Mouse (Mus musculus) small intestine, adult 2 months (tissue): ENCODE data around the gene Fbxl13. TPM values are rescaled to one million over a fixed set of nuclear protein-coding genes. Genes with fewer than 3 reads are reported as not detected.
"Not testable (repeated sequence)": the region's sequence is repeated elsewhere in the genome, so short reads cannot be mapped to it uniquely, and the experiment has no call there.

Experiments used
- H3K27ac ChIP-seq: fragments of 200-500 bp; 2 replicates; pipeline ENCODE4 v1.5.1; 2012; ENCODE audit warnings: low read depth, low read length, control low read depth, inconsistent platforms; ENCODE audit not compliant: insufficient read depth
- H3K27me3 ChIP-seq: fragments of 200-500 bp; 2 replicates; pipeline ENCODE4 v1.6.1; 2012; ENCODE audit warnings: mild to moderate bottlenecking, moderate library complexity, low read length, inconsistent platforms; ENCODE audit not compliant: control insufficient read depth, insufficient read depth
- H3K36me3 ChIP-seq: fragments of 200-500 bp; 2 replicates; pipeline ENCODE4 v1.6.1; 2012; ENCODE audit warnings: mild to moderate bottlenecking, low read length, control low read depth, inconsistent platforms; ENCODE audit not compliant: control insufficient read depth, insufficient read depth
- H3K4me1 ChIP-seq: fragments of 200-500 bp; 2 replicates; pipeline ENCODE4 v1.6.1; 2012; ENCODE audit warnings: low read length, inconsistent platforms, mixed read lengths; ENCODE audit not compliant: control insufficient read depth, insufficient read depth, insufficient read length
- H3K4me3 ChIP-seq: fragments of 200-500 bp; 2 replicates; pipeline ENCODE4 v1.5.1; 2012; ENCODE audit warnings: low read depth, mild to moderate bottlenecking, control low read depth, inconsistent platforms, low read length, moderate library complexity
- CTCF ChIP-seq: fragments of 200-500 bp; IDR thresholded peaks from 2 replicates; pipeline ENCODE4 v1.5.1; 2012; ENCODE audit warnings: low read depth, mild to moderate bottlenecking, control low read depth, inconsistent platforms, low read length, moderate library complexity, mixed read lengths; ENCODE audit not compliant: insufficient replicate concordance, insufficient read length; ENCODE audit errors: extremely low read depth
- POLR2A ChIP-seq: fragments of 200-500 bp; IDR thresholded peaks from 2 replicates; pipeline ENCODE4 v1.6.1; 2012; ENCODE audit warnings: low read depth, mild to moderate bottlenecking, control low read depth, inconsistent platforms, low read length, moderate library complexity
- WGBS: fragments of 180-500 bp; shearing (Covaris S2); methylation state at CpG from one replicate; pipeline ENCODE4 v1.1.7; 2018; 5-methylcytosine and 5-hydroxymethylcytosine counted together
- polyA plus RNA-seq: library from polyadenylated mRNA; depleted of rRNA; stranded (reverse); fragments of >200 nt; gene quantifications from 2 replicates; pipeline ENCODE4 v1.2.3, GENCODE M21; 2012

Fbxl13 gene
- polyA plus RNA-seq, 1 experiment, result not detected

DNA sequence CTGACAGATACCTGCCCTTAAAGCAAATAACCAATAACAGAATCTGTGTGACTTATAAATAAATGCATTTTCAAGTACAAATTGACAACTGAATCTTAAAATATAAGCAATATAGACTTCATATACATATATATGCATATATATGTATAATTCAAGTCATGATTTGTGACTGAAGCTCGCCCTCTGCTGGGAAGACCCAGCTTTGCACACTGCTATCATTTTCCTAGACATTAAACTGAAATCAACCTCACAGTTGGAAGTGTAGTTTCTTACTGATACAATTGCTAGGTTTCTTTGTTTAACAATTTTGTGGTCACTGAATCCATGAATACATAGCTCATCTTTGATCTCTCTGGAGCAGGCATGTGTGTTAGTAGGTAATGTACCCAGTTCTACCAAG lies 4.5 kb downstream of the Fbxl13 start:
- Histone ChIP-seq H3K27ac (no peak overlapping the region), H3K27me3 (no peaks in the 10 kb centered on the region), H3K36me3 (no peaks in the 10 kb centered on the region), H3K4me1 (peaks cover 2% of the 10 kb centered on the region; the same call in 1 of the 2 replicates), H3K4me3 (no peak overlapping the region)
- 2% methylated on average over 1 of the region's 1 CpGs for WGBS
- TF ChIP-seq CTCF (no peak), POLR2A (no peak)

DNA sequence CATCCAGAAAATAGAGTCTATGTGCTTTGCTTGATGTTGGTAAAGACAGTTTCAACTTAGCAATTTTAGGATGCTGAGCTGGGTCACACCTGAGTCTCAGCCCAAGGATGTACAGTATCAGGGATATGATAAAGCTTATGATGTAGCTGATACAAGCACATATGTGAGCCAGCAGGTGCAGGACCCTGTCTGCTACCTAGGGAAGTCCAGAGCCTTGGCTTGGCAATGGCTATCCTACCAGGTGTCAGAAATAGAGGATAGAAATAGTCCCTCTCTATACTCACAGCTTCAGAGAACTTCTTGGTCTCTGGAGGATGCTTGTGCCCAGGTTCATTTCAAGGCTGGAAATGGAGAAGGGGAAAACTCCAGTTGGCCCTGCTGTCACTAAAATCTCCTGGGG lies 19.5 kb downstream of the Fbxl13 start:
- H3K27ac ChIP-seq, result no peak overlapping the region
- no peaks in the 10 kb centered on the region for H3K36me3 ChIP-seq
- no peaks in the 10 kb centered on the region for H3K4me1 ChIP-seq
- no peak for TF ChIP-seq POLR2A
- TF ChIP-seq CTCF, result no peak
- no peaks in the 10 kb centered on the region for H3K27me3 ChIP-seq
- no peak overlapping the region for H3K4me3 ChIP-seq

DNA sequence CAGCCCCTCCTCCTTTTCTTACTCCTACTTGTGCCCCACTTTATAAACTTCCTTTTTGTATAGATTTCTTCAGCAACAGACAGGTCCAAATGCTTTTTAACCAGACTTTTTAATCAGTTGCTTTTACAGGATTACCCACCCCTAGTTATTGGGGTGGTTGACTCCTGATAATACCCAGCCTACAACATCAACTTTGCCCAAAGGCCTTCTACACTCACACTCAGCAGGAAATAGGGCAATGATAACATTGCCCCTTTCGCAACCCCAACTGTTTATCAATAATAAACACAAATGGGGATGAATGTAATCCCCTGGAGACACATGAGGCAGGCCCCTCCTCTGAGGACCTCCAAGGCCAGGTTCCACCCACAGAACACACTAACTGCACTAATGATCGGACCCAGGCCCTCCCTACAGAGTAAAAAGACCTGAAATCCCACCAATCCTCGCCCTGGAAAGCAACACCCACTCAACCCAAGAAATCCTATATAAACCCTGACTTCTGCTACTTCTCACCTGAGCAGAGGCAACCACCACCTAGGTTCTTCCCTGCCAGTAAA lies 28.9 kb downstream of the Fbxl13 start:
- no peaks in the 10 kb centered on the region for H3K27me3 ChIP-seq
- no peaks in the 10 kb centered on the region for H3K4me1 ChIP-seq
- TF ChIP-seq CTCF (no peak), POLR2A (no peak)
- H3K27ac ChIP-seq, result no peak overlapping the region
- H3K4me3 ChIP-seq, result no peak overlapping the region
- no peaks in the 10 kb centered on the region for H3K36me3 ChIP-seq
- WGBS, result 78% methylated on average over 3 of the region's 3 CpGs

DNA sequence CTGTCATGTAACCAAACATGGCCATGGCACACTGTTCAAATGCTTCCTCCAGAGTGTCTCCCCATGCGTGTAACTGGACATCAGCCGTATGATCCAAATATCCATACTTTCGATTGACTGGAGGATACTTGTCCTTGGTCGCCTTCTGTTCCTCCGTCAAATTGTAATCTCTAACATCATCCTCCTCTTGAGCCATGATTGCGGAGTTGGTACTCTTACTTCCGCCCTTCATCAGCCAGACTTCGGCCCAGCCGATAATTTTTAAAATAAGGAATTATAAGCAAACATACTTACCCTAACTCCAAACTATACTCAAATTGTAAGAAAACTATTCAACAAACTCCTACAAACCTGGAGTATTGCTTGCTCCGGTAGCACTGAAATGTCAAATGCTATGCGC lies 31.1 kb downstream of the Fbxl13 start:
- not testable (repeated sequence) for H3K4me3 ChIP-seq, H3K27me3 ChIP-seq, H3K36me3 ChIP-seq, H3K4me1 ChIP-seq, H3K27ac ChIP-seq
- WGBS, result 96% methylated on average over 11 of the region's 11 CpGs

DNA sequence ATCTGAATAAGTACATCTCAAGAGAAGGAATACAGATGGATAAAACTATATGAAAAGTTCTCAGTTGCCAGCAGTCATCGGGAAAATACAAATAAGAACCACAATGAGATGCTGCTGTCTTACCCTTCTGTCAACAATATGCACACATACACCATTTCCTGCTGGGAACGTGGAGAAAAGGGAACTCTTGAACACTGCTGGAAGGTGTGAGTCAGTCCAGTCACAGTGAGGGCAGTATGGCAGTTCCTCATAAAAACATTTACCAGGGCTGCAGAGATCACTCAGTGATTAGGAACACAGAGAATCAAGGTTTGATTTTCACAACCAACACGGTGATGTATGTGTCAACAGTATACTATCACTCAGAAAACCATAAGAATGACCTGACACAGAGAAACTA lies 34.4 kb downstream of the Fbxl13 start:
- Histone ChIP-seq H3K4me1 (no peaks in the 10 kb centered on the region), H3K27me3 (no peaks in the 10 kb centered on the region), H3K27ac (no peak overlapping the region), H3K36me3 (no peaks in the 10 kb centered on the region), H3K4me3 (no peak overlapping the region)
- TF ChIP-seq CTCF (no peak), POLR2A (no peak)
- 41% methylated on average over 3 of the region's 3 CpGs for WGBS

DNA sequence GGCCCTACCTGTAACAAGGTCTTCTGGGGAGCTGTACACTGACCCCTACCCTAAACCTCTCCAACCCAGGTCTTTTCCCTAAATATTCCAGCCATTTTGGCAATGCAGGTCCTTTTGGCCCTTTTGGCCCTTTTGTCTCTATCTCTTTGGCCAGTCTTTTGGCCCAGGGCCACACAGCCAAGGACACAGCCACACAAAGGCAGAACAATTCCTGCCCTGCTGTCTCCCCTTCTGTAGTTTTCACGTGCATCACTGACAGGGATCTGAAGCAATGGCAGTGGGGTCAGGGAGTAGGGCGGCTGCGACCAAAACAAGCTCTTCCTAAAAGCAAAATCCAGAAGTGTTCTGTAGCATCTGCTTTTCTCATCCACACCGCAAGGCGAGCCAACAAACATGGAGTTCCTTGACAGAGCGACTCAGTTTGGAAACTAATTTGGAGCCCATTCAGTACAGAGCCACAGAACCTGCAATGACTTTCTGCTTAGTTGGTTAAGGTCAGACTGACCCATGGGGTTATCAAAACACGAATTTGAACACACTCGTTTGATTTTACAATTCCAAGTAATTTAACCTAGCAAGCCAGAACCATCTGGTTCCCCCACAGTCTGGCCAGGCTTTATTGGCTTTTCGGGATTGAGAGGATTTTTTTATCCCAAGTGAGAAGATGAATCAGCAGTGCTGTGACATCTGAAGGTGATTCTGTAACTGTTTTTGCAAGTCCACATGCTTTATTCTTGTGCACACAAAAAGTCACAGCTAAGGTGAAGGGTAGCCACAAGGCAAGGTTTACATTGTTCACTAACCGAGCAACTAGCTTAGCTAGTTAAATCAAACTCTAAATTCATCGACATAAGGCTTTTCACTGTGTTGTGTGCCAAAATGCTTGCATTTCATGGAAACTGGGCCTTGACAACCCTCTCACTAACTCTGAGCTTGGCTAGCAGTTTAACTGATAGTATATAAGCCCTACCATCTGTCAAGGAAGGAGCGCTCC lies 36.8 kb downstream of the Fbxl13 start:
- Histone ChIP-seq H3K36me3 (no peaks in the 10 kb centered on the region), H3K4me3 (no peak overlapping the region), H3K27me3 (no peaks in the 10 kb centered on the region), H3K27ac (no peak overlapping the region), H3K4me1 (no peaks in the 10 kb centered on the region)
- TF ChIP-seq CTCF, result no peak
- no peak for TF ChIP-seq POLR2A
- WGBS, result 76% methylated on average over 12 of the region's 12 CpGs

DNA sequence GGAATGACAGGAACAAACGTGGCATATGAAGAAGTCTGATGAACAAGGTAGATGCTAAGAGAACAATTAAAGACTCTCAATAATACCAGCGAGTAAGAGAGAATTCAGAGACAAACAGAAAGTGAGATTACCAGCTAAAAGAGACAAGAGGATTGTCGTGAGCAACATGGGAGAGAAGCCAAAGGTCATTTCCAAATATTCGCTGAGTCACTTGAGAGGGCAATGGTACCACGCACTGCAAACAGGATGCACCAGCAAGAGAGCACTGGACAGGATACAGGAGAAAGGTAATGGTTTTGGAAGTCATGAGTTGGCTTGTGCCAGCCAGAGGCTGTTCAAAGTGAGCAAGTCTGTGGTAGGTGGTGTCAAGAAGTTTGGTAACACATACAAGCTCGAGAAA lies 39.5 kb downstream of the Fbxl13 start:
- no peaks in the 10 kb centered on the region for H3K27me3 ChIP-seq
- TF ChIP-seq CTCF (no peak), POLR2A (no peak)
- H3K36me3 ChIP-seq, result no peaks in the 10 kb centered on the region
- 47% methylated on average over 6 of the region's 6 CpGs for WGBS
- no peak overlapping the region for H3K4me3 ChIP-seq
- H3K4me1 ChIP-seq, result no peaks in the 10 kb centered on the region
- H3K27ac ChIP-seq, result no peak overlapping the region
